Mouse (Mus musculus) adrenal gland, postnatal 14 days (tissue): Measurements from ENCODE around the gene Psmb9. TPM values are rescaled to one million over a fixed set of nuclear protein-coding genes. Genes with fewer than 3 reads are reported as not detected.
"Not testable (repeated sequence)": the region's sequence is repeated elsewhere in the genome, so short reads cannot be mapped to it uniquely, and the experiment has no call there.

Experiments used
- DNase-seq: peaks from one replicate; pipeline ENCODE4 v3.0.0; 2021; ENCODE audit warnings: mixed read lengths
- total RNA-seq: library from RNA; stranded (reverse); gene quantifications from 2 replicates; pipeline ENCODE4 v1.2.3, GENCODE M21; 2021

The Psmb9 gene
- total RNA-seq, 1 experiment from 2014 or later, result 6.9 TPM

GRCm38 (mm10) chr17:34183564-34184219, 3.9 kb downstream of the Psmb9 start:
- no peak for DNase-seq

- no peak for DNase-seq
Measured at GRCm38 (mm10) chr17:34179913-34180859, 7.4 kb downstream of the Psmb9 start.

GRCm38 (mm10) chr17:34179019-34179418, 8.5 kb downstream of the Psmb9 start:
- DNase-seq, result no peak

GRCm38 (mm10) chr17:34177179-34177578, 10.4 kb downstream of the Psmb9 start:
- no peak for DNase-seq

- no peak for DNase-seq
Measured at GRCm38 (mm10) chr17:34174075-34174474, 13.5 kb downstream of the Psmb9 start.

- DNase-seq, result no peak
Measured at GRCm38 (mm10) chr17:34172528-34172927, 15.0 kb downstream of the Psmb9 start.

GRCm38 (mm10) chr17:34170877-34171498, 16.6 kb downstream of the Psmb9 start:
- peak; percentile 88 for DNase-seq

- no peak for DNase-seq
Measured at GRCm38 (mm10) chr17:34170487-34170876, 17.1 kb downstream of the Psmb9 start.

GRCm38 (mm10) chr17:34169279-34169678, 18.3 kb downstream of the Psmb9 start:
- peak; percentile 68 for DNase-seq

GRCm38 (mm10) chr17:34165033-34165730, 22.4 kb downstream of the Psmb9 start:
- DNase-seq, result peak; percentile 29

- no peak for DNase-seq
Measured at GRCm38 (mm10) chr17:34164202-34164895, 23.2 kb downstream of the Psmb9 start.

- no peak for DNase-seq
Measured at GRCm38 (mm10) chr17:34155534-34155933, 32.0 kb downstream of the Psmb9 start.

GRCm38 (mm10) chr17:34152923-34153322, 34.6 kb downstream of the Psmb9 start, which contains the start of gene H2-DMb1:
TSS of gene H2-DMb1 (plus strand) at chr17:34153072.
- peak; percentile 70 for DNase-seq

GRCm38 (mm10) chr17:34144960-34145371, 42.6 kb downstream of the Psmb9 start:
- peak; percentile 7 for DNase-seq

- DNase-seq, result not testable (repeated sequence)
Measured at GRCm38 (mm10) chr17:34144221-34144620, 43.3 kb downstream of the Psmb9 start.

- DNase-seq, result peak; percentile 8
Measured at GRCm38 (mm10) chr17:34143461-34143860, 44.1 kb downstream of the Psmb9 start.

- peak; percentile 71 for DNase-seq
Measured at GRCm38 (mm10) chr17:34143033-34143432, 44.5 kb downstream of the Psmb9 start, which contains the start of gene H2-DMb2. TSS of gene H2-DMb2 (plus strand) at chr17:34143307.

GRCm38 (mm10) chr17:34142456-34143010, 45.0 kb downstream of the Psmb9 start:
- DNase-seq, result no peak

- DNase-seq, result no peak
Measured at GRCm38 (mm10) chr17:34141448-34141847, 46.1 kb downstream of the Psmb9 start.

- DNase-seq, result no peak
Measured at GRCm38 (mm10) chr17:34140240-34140639, 47.3 kb downstream of the Psmb9 start.

- peak; percentile 43 for DNase-seq
Measured at GRCm38 (mm10) chr17:34139416-34139815, 48.1 kb downstream of the Psmb9 start.
